In genomic region chr2:77555980-77556379, GRCm38 (mm10) we compare ENCODE assay signal across 18 mouse cellular contexts.
DNase-seq lines count a peak whose midpoint lies in the region; ATAC-seq and TF ChIP-seq lines count a peak whose summit lies in the region.
"Had no signal": no experiment of that assay in that cellular context is flagged by ENCODE, and none has a peak within 500 bp of the region (broad histone marks: within the 10 kb centered on the region; RNA-seq: fewer than 3 reads in every experiment).

No protein-coding gene starts in this region.

- H3K9ac ChIP-seq in hindbrain, embryonic 13.5 days: no peak overlapping the region
- H3K9ac ChIP-seq: embryonic facial prominence, embryonic 15.5 days; heart, embryonic 13.5 days had no signal

- TF ChIP-seq POLR2A in kidney, adult 2 months (IDR thresholded peaks at IDR 0.05; ENCODE audit: low read depth, low read length): no peak

- WGBS in kidney, adult 2 months: 66% methylated on average over 7 of the region's 7 CpGs
- 47% methylated on average over 7 of the region's 7 CpGs for WGBS in hindbrain, embryonic 13.5 days

- no peak overlapping the region for H3K4me3 ChIP-seq in kidney, adult 2 months (ENCODE audit: insufficient read depth, low read depth, low read length)
- no peak overlapping the region for H3K4me3 ChIP-seq in hindbrain, embryonic 13.5 days
- H3K4me3 ChIP-seq: embryonic facial prominence, embryonic 15.5 days; erythroblast, embryonic 14.5 days; forebrain, embryonic 10.5 days; gastrocnemius, adult 2 months; heart, embryonic 13.5 days had no signal

- no peaks in the 10 kb centered on the region for H3K4me1 ChIP-seq in kidney, adult 2 months (ENCODE audit: control insufficient read depth, insufficient read depth, low read length)
- H3K4me1 ChIP-seq in hindbrain, embryonic 13.5 days (replicated peaks): peaks cover 13% of the 10 kb centered on the region; the same call in 1 of the 2 replicates
- H3K4me1 ChIP-seq: embryonic facial prominence, embryonic 15.5 days had no signal

- H3K4me2 ChIP-seq in hindbrain, embryonic 13.5 days: no peak overlapping the region
- H3K4me2 ChIP-seq: embryonic facial prominence, embryonic 15.5 days; heart, embryonic 13.5 days had no signal

- 0 out of 2 replicates have a peak, but pooled peaks have one; percentile 43 for ATAC-seq in hindbrain, embryonic 13.5 days (ENCODE audit: low FRiP score)
- ATAC-seq: forebrain, embryonic 14.5 days had no signal

- TF ChIP-seq CTCF in kidney, adult 2 months (conservative IDR thresholded peaks at IDR 0.05; ENCODE audit: insufficient read depth, insufficient read length, low read depth, low read length): no peak

- H3K9me3 ChIP-seq in hindbrain, embryonic 13.5 days: no peaks in the 10 kb centered on the region
- H3K9me3 ChIP-seq: embryonic facial prominence, embryonic 15.5 days; forebrain, embryonic 10.5 days; heart, embryonic 13.5 days had no signal

- H3K36me3 ChIP-seq in kidney, adult 2 months (ENCODE audit: control insufficient read depth, insufficient read depth, low read length): no peaks in the 10 kb centered on the region
- H3K36me3 ChIP-seq in hindbrain, embryonic 13.5 days: no peaks in the 10 kb centered on the region
- H3K36me3 ChIP-seq: embryonic facial prominence, embryonic 15.5 days; forebrain, embryonic 10.5 days; heart, embryonic 13.5 days had no signal

- DNase-seq in cerebellum, adult 9-10 months: peak; percentile 38
- DNase-seq in cerebellum, postnatal 10 days: no peak
- DNase-seq in kidney, postnatal 4 days: peak; percentile 6 to 12
- DNase-seq in kidney, adult 2 months: no peak
- peak; percentile 19 for DNase-seq in mesoderm, embryonic 11.5 days (ENCODE audit: low read depth, low spot score)
- no peak for DNase-seq in layer of hippocampus, adult 9-10 months (ENCODE audit: low spot score)
- DNase-seq: adrenal gland, postnatal 10 days; cerebellum, adult 11-12 months; embryo, embryonic 11 days; gastrocnemius, adult 2 months; gastrocnemius, postnatal 25 days; heart, postnatal 4 days had no signal

- no peak overlapping the region for H3K27ac ChIP-seq in kidney, adult 2 months (ENCODE audit: insufficient read depth, low read depth, low read length)
- no peak overlapping the region for H3K27ac ChIP-seq in hindbrain, embryonic 13.5 days
- H3K27ac ChIP-seq: embryonic facial prominence, embryonic 15.5 days; forebrain, embryonic 10.5 days; gastrocnemius, adult 2 months; heart, embryonic 13.5 days had no signal

- H3K27me3 ChIP-seq in kidney, adult 2 months (replicated peaks; ENCODE audit: control insufficient read depth, insufficient read depth, low read length): no peaks in the 10 kb centered on the region
- H3K27me3 ChIP-seq in hindbrain, embryonic 13.5 days: no peaks in the 10 kb centered on the region
- H3K27me3 ChIP-seq: embryonic facial prominence, embryonic 15.5 days; heart, embryonic 13.5 days had no signal

Comparison
In these comparisons a context has a peak if more than half of its experiments do, and no peak if none do; other contexts are left out.
1. DNase-seq: peak in cerebellum, adult 9-10 months (single experiment), kidney, postnatal 4 days (2 of 2) and mesoderm, embryonic 11.5 days (single experiment); none in cerebellum, postnatal 10 days (0 of 2), kidney, adult 2 months (single experiment) and layer of hippocampus, adult 9-10 months (single experiment).